Mouse (Mus musculus): Measurements from ENCODE around the gene Akt1.

- TF ChIP-seq CTCF (IDR thresholded peaks at IDR 0.05; ENCODE audit: extremely low read depth, insufficient read length, insufficient replicate concordance, low read depth, low read length) (peak; percentile 32; the same call in 1 of the 2 replicates), POLR2A (IDR thresholded peaks at IDR 0.05; ENCODE audit: low read depth, low read length) (no peak)
Observed at GRCm38 (mm10) chr12:112659109-112659508, 15.6 kb downstream of the Akt1 start.
